Mouse (Mus musculus) lung, embryonic 14.5 days (tissue): ENCODE data around the gene Unc5c. TPM values are rescaled to one million over a fixed set of nuclear protein-coding genes. Genes with fewer than 3 reads are reported as not detected.

Source experiments
- ATAC-seq: fragments of 200-750 bp; cut with Nextera tagmentation; 2 replicates; pipeline ENCODE4 v1.8.0; 2017; ENCODE audit warnings: mild to moderate bottlenecking, moderate TSS enrichment, moderate library complexity; ENCODE audit not compliant: insufficient read depth
- DNase-seq: peaks from one replicate; pipeline ENCODE4 v3.0.0-alpha.2; 2015
- H3K27ac ChIP-seq: fragments of 300-500 bp; sonication (generic); 2 replicates; pipeline ENCODE4 v1.5.1; 2014; ENCODE audit warnings: low read depth, mild to moderate bottlenecking, moderate library complexity
- H3K27me3 ChIP-seq: fragments of 300-500 bp; sonication (generic); 2 replicates; pipeline ENCODE4 v1.6.1; 2014; ENCODE audit warnings: low read length, control low read depth; ENCODE audit not compliant: insufficient read depth
- H3K36me3 ChIP-seq: fragments of 300-500 bp; sonication (generic); 2 replicates; pipeline ENCODE4 v1.6.1; 2014; ENCODE audit warnings: control low read depth; ENCODE audit not compliant: insufficient read depth
- H3K4me1 ChIP-seq: fragments of 300-500 bp; sonication (generic); 2 replicates; pipeline ENCODE4 v1.6.1; 2014; ENCODE audit warnings: antibody characterized with exemption, control low read depth; ENCODE audit not compliant: insufficient read depth
- H3K4me2 ChIP-seq: fragments of 300-500 bp; sonication (generic); 2 replicates; pipeline ENCODE4 v1.6.1; 2014; ENCODE audit warnings: mild to moderate bottlenecking
- H3K4me3 ChIP-seq: fragments of 300-500 bp; sonication (generic); 2 replicates; pipeline ENCODE4 v1.5.1; 2014; ENCODE audit warnings: low read depth, low read length
- H3K9ac ChIP-seq: fragments of 300-500 bp; sonication (generic); 2 replicates; pipeline ENCODE4 v1.6.1; 2014
- H3K9me3 ChIP-seq: fragments of 300-500 bp; sonication (generic); 2 replicates; pipeline ENCODE4 v1.6.1; 2016; ENCODE audit warnings: low read depth, low read length, control low read depth
- CTCF ChIP-seq: IDR thresholded peaks from 2 replicates; pipeline ENCODE4 v1.5.1; 2016; ENCODE audit warnings: antibody characterized with exemption, low read depth
- WGBS: fragments of 180-500 bp; shearing (Covaris S2); extraction: QIAGEN DNeasy Blood & Tissue Kit; methylation state at CpG from one replicate; pipeline ENCODE4 v1.1.7; 2014; 5-methylcytosine and 5-hydroxymethylcytosine counted together
- polyA plus RNA-seq: library from polyadenylated mRNA; unstranded; fragments of >200 nt; fragmentation: Nextera tagmentation; extraction: Ambion mirVana; gene quantifications from 2 replicates; pipeline ENCODE4 v1.2.1, GENCODE M21; 2014

Unc5c gene
- polyA plus RNA-seq, 1 experiment from 2014 or later, result 32.3 TPM

DNA sequence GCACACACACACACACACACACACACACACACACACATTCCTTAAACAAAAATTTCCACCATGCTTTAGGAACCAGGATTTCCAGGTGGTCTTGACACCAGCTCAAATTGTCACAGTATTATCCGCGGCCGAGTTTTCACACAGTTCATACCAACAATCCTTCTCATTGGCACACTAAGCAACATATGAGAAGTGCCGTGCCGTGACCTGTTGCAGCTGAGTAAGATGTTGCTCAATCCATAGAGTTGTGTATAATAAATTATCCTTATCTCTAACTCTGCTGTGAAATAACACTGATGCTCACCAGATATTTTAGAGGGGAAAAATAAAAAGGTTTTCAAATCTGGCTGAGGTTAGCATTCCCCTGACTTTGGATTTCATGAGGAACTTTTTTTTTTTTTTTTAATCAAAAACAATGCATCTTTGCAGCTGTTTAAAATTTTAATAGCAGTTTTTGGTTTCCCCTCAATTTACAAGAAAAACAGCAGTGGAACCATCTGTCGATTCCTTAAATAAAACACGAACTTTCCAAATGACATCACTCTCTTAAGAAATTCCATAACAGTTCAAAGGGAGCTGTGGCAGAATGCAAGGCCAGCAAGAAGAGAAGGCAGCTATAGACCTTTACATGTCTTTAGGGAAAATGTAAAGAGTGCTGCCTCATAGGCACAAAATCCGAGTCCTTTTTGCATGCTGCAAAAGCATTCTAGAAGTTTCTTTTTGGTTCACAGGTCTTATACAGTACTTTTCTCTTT, 326.2 kb downstream of the Unc5c start:
- no peak for TF ChIP-seq CTCF
- Histone ChIP-seq H3K27ac (no peak overlapping the region), H3K27me3 (no peaks in the 10 kb centered on the region), H3K4me3 (no peak overlapping the region), H3K4me1 (no peaks in the 10 kb centered on the region), H3K9me3 (no peaks in the 10 kb centered on the region), H3K4me2 (no peak overlapping the region), H3K9ac (no peak overlapping the region), H3K36me3 (peaks cover 8% of the 10 kb centered on the region; the same call in 1 of the 2 replicates)
- whole genome bisulfite sequencing, result 55% methylated on average over 8 of the region's 8 CpGs
- ATAC-seq (no peak), DNase-seq (peak; percentile 40)

DNA sequence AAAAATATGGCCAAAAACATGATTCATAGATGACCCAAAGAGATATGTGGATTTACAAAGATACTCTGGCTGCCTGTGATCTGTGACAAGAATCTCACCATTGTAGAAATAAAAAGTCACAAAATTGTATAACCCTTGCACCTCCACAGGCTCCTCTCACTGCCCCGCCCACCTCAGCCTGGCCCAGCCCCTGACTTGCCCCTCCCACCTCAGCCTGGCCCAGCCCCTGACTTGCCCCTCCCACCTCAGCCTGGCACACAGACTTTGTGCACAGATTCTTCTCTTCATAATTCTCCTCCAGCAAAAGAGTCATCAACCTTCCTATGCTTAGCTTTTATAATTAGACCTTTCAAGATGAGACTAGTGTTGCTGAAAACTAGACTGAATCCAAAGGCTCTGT, 327.1 kb downstream of the Unc5c start:
- no peak for DNase-seq
- no peak; the same call in 1 of the 2 replicates for ATAC-seq
- 73% methylated on average over 1 of the region's 1 CpGs for WGBS

DNA sequence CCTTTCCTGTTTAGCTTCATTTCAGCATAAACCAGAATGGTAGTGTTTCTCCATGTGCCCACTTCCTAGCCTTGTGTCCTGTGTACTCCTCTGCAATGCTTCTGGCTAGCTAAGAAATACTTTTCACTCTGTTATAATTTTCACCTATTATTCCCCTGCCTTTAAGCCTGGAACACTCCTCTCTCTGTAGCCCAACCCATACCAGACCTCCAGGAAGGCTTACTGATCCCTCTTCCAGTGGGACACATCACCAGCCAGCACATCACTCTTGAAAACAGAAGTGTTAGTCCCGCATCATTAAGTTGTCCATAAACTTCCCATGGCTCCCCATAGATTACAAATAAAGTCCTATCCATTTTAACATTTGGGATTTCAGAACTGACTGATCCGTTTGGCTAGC, 328.7 kb downstream of the Unc5c start:
- Histone ChIP-seq H3K4me2 (no peak overlapping the region), H3K9me3 (no peaks in the 10 kb centered on the region), H3K4me3 (no peak overlapping the region), H3K36me3 (peaks cover 8% of the 10 kb centered on the region; the same call in 1 of the 2 replicates), H3K9ac (no peak overlapping the region), H3K4me1 (no peaks in the 10 kb centered on the region), H3K27me3 (no peaks in the 10 kb centered on the region), H3K27ac (no peak overlapping the region)
- DNase-seq (no peak), ATAC-seq (no peak)
- WGBS, result 59% methylated on average over 2 of the region's 2 CpGs
- no peak for TF ChIP-seq CTCF

More for the DNA sequence above, 327.1 kb downstream of the Unc5c start:
- H3K27me3 ChIP-seq, result no peaks in the 10 kb centered on the region
- H3K27ac ChIP-seq, result no peak overlapping the region
- no peaks in the 10 kb centered on the region for H3K4me1 ChIP-seq
- no peak for TF ChIP-seq CTCF
- no peak overlapping the region for H3K9ac ChIP-seq
- H3K36me3 ChIP-seq, result peaks cover 8% of the 10 kb centered on the region; the same call in 1 of the 2 replicates
- H3K4me2 ChIP-seq, result no peak overlapping the region
- no peaks in the 10 kb centered on the region for H3K9me3 ChIP-seq
- no peak overlapping the region for H3K4me3 ChIP-seq

DNA sequence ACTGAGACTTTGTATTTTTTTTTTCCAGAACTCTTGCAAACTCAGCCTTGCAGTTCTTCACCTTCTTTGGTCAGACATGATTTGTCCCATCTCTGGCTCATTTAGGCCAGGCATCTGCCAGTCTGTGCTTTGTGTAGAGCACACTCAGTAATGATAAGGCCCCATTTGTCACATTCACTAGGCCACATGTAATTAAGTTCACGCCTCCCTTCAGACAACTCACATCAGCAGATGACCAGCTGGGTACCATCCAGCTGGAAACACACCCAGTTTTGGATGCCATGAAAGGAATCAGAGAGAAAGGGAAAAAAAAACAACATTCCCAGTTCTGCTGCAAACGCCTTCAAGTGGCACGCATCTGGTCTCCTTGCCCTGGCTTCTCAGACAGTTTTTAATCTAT, 329.4 kb downstream of the Unc5c start:
- Histone ChIP-seq H3K4me2 (no peak overlapping the region), H3K4me1 (no peaks in the 10 kb centered on the region), H3K36me3 (peaks cover 8% of the 10 kb centered on the region; the same call in 1 of the 2 replicates), H3K9ac (no peak overlapping the region), H3K27me3 (no peaks in the 10 kb centered on the region), H3K4me3 (no peak overlapping the region), H3K9me3 (no peaks in the 10 kb centered on the region), H3K27ac (no peak overlapping the region)
- ATAC-seq, result no peak
- peak; percentile 18 for DNase-seq
- no peak for TF ChIP-seq CTCF
- 60% methylated on average over 3 of the region's 3 CpGs for WGBS

DNA sequence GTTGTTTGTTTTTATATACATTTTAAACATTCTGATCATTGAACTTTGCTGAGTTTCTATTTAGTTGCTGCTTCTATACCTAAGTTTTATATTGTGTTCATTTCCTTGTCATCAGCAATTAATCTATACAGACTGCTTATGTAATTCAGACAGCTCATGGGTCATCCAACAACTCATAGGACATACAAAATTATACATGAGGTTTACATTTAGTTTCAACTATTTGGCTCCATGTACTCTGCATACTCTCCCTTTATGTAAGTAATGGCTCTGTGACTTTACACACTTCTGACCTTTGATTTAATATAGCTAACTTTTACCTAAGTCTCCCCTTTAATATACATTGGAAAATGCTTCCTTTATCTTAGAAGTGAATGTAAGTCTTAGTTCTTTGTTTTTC, 332.4 kb downstream of the Unc5c start:
- Histone ChIP-seq H3K9me3 (no peaks in the 10 kb centered on the region), H3K4me2 (no peak overlapping the region), H3K27ac (no peak overlapping the region), H3K4me3 (no peak overlapping the region), H3K27me3 (no peaks in the 10 kb centered on the region), H3K36me3 (peaks cover 16% of the 10 kb centered on the region; the same call in 1 of the 2 replicates), H3K4me1 (no peaks in the 10 kb centered on the region), H3K9ac (no peak overlapping the region)
- TF ChIP-seq CTCF, result no peak
- ATAC-seq (peak; percentile 70; the same call in 1 of the 2 replicates), DNase-seq (no peak)

DNA sequence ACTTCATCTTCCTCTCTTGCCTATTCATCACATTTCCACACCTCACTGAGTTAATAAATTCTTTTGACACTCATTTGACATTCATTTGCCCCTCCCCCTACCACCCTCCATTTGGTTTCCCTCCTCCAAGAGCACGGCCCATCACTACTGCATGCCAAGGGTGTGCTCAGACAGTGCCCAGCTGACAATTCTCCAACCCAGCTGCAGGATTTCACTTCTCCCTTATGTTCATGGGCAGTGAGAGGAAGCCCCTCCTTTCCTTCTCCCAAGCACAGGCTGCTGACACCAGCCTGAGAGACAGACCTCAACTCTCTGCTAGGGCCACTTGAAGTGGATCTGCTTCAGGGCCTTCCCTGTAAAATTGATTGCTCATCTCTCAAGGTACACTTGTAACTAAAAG, 332.8 kb downstream of the Unc5c start:
- no peaks in the 10 kb centered on the region for H3K9me3 ChIP-seq
- peak; percentile 95 for ATAC-seq
- H3K4me2 ChIP-seq, result no peak overlapping the region
- no peak for TF ChIP-seq CTCF
- H3K27me3 ChIP-seq, result no peaks in the 10 kb centered on the region
- peak; percentile 84 for DNase-seq
- peaks cover 16% of the 10 kb centered on the region; the same call in 1 of the 2 replicates for H3K36me3 ChIP-seq
- no peak overlapping the region for H3K9ac ChIP-seq
- 5% methylated on average over 1 of the region's 1 CpGs for WGBS
- H3K4me1 ChIP-seq, result no peaks in the 10 kb centered on the region
- H3K4me3 ChIP-seq, result no peak overlapping the region
- H3K27ac ChIP-seq, result no peak overlapping the region

DNA sequence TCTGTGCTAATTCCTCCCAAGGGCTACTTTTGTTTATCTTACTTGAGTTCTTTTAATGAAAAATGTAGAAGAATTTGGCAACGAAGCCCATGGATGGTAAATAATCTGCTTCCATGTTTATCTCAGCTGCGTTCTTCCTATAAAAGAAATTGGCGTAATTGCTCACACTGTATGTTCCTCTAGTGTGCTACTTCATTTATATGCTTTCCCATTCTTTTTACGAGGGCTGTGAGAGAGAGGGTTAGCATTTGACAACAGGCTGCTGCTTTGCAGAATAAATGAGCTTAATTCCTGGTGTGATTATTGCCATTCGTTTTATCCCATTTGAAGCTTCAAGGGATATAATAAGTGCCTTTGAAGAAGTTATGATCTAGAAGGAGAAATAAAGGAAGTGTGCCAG, 339.1 kb downstream of the Unc5c start:
- H3K27me3 ChIP-seq, result no peaks in the 10 kb centered on the region
- no peak overlapping the region for H3K9ac ChIP-seq
- H3K4me3 ChIP-seq, result no peak overlapping the region
- H3K36me3 ChIP-seq, result peaks cover 8% of the 10 kb centered on the region; the same call in 1 of the 2 replicates
- ATAC-seq (no peak), DNase-seq (peak; percentile 76)
- no peaks in the 10 kb centered on the region for H3K4me1 ChIP-seq
- H3K27ac ChIP-seq, result no peak overlapping the region
- 63% methylated on average over 5 of the region's 5 CpGs for WGBS
- no peaks in the 10 kb centered on the region for H3K9me3 ChIP-seq
- no peak for TF ChIP-seq CTCF
- no peak overlapping the region for H3K4me2 ChIP-seq
